Mouse (Mus musculus): ENCODE measurements around the gene Kdm4c.

Kdm4c gene

GRCm38 (mm10) chr4:74242176-74242575 lies at the start of gene Kdm4c:
TSS of gene Kdm4c (plus strand) at chr4:74242497.
- 77% methylated on average over 1 of the region's 1 CpGs for WGBS

- WGBS, result 95% methylated on average over 1 of the region's 1 CpGs
Measured at GRCm38 (mm10) chr4:74221780-74222179, 20.5 kb upstream of the Kdm4c start.

- WGBS, result 24% methylated on average over 3 of the region's 3 CpGs
Measured at GRCm38 (mm10) chr4:74222360-74222759, 19.9 kb upstream of the Kdm4c start.

- 68% methylated on average over 2 of the region's 2 CpGs for WGBS
Measured at GRCm38 (mm10) chr4:74224210-74224609, 18.1 kb upstream of the Kdm4c start.

- 68% methylated on average over 4 of the region's 4 CpGs for WGBS
Measured at GRCm38 (mm10) chr4:74230994-74231393, 11.3 kb upstream of the Kdm4c start.

GRCm38 (mm10) chr4:74231405-74231804 lies 10.9 kb upstream of the Kdm4c start:
- 59% methylated on average over 5 of the region's 5 CpGs for WGBS

GRCm38 (mm10) chr4:74233534-74233933 lies 8.8 kb upstream of the Kdm4c start:
- 66% methylated on average over 3 of the region's 3 CpGs for WGBS

- under 1% methylated on average over 68 of the region's 68 CpGs for WGBS
Measured at GRCm38 (mm10) chr4:74251348-74252244, 9.3 kb downstream of the Kdm4c start.

- 1% methylated on average over 46 of the region's 46 CpGs for WGBS
Measured at GRCm38 (mm10) chr4:74252245-74253105, 10.2 kb downstream of the Kdm4c start.

GRCm38 (mm10) chr4:74257882-74258281 lies 15.6 kb downstream of the Kdm4c start:
- 50% methylated on average over 5 of the region's 5 CpGs for WGBS

GRCm38 (mm10) chr4:74258538-74258937 lies 16.2 kb downstream of the Kdm4c start:
- 47% methylated on average over 1 of the region's 1 CpGs for WGBS

GRCm38 (mm10) chr4:74259331-74259730 lies 17.0 kb downstream of the Kdm4c start:
- 44% methylated on average over 3 of the region's 3 CpGs for WGBS

GRCm38 (mm10) chr4:74264428-74264955 lies 22.2 kb downstream of the Kdm4c start:
- WGBS, result 82% methylated on average over 5 of the region's 5 CpGs

GRCm38 (mm10) chr4:74271180-74271579 lies 28.9 kb downstream of the Kdm4c start:
- 72% methylated on average over 5 of the region's 5 CpGs for WGBS

GRCm38 (mm10) chr4:74277486-74277885 lies 35.2 kb downstream of the Kdm4c start:
- 66% methylated on average over 1 of the region's 1 CpGs for WGBS

- WGBS, result 63% methylated on average over 3 of the region's 3 CpGs
Measured at GRCm38 (mm10) chr4:74280170-74280569, 37.9 kb downstream of the Kdm4c start.

- WGBS, result 93% methylated on average over 3 of the region's 3 CpGs
Measured at GRCm38 (mm10) chr4:74287851-74288250, 45.6 kb downstream of the Kdm4c start.

GRCm38 (mm10) chr4:74294726-74295125 lies 52.4 kb downstream of the Kdm4c start:
- WGBS, result 82% methylated on average over 3 of the region's 3 CpGs

- WGBS, result 89% methylated on average over 5 of the region's 5 CpGs
Measured at GRCm38 (mm10) chr4:74305315-74306105, 63.2 kb downstream of the Kdm4c start.

GRCm38 (mm10) chr4:74311135-74311534 lies 68.8 kb downstream of the Kdm4c start:
- 83% methylated on average over 5 of the region's 5 CpGs for WGBS

GRCm38 (mm10) chr4:74312858-74313257 lies 70.6 kb downstream of the Kdm4c start:
- 92% methylated on average over 2 of the region's 2 CpGs for WGBS

Measured in cerebral cortex, adult 2 months (tissue).